Mouse (Mus musculus) heart, embryonic 12.5 days (tissue): ENCODE measurements at regions not wholly inside any gene's neighbourhood (a gene's known extent, or its start where the extent isn't known, plus 50 kb on each side); places are given as distances from the start of the nearest gene placed in this dataset.

Experiments used
- ATAC-seq: fragments of 200-750 bp; cut with Nextera tagmentation; 2 replicates; pipeline ENCODE4 v1.8.0; 2017; ENCODE audit warnings: moderate TSS enrichment, moderate library complexity; ENCODE audit not compliant: insufficient number of reproducible peaks, low FRiP score
- H3K27ac ChIP-seq: fragments of 300-500 bp; sonication (generic); 2 replicates; pipeline ENCODE4 v1.5.1; 2016; ENCODE audit warnings: mild to moderate bottlenecking, moderate library complexity; ENCODE audit not compliant: poor library complexity, severe bottlenecking
- H3K27me3 ChIP-seq: fragments of 300-500 bp; sonication (generic); replicated peaks from 2 replicates; pipeline ENCODE4 v1.6.1; 2016; ENCODE audit warnings: mild to moderate bottlenecking, moderate library complexity
- H3K36me3 ChIP-seq: fragments of 300-500 bp; sonication (generic); 2 replicates; pipeline ENCODE4 v1.6.1; 2016; ENCODE audit warnings: mild to moderate bottlenecking, moderate library complexity
- H3K4me1 ChIP-seq: fragments of 300-500 bp; sonication (generic); replicated peaks from 2 replicates; pipeline ENCODE4 v1.6.1; 2016; ENCODE audit warnings: mild to moderate bottlenecking
- H3K4me2 ChIP-seq: fragments of 300-500 bp; sonication (generic); 2 replicates; pipeline ENCODE4 v1.6.1; 2016; ENCODE audit warnings: mild to moderate bottlenecking, moderate library complexity
- H3K4me3 ChIP-seq: fragments of 300-500 bp; sonication (generic); 2 replicates; pipeline ENCODE4 v1.5.1; 2016; ENCODE audit warnings: mild to moderate bottlenecking
- H3K9ac ChIP-seq: fragments of 300-500 bp; sonication (generic); 2 replicates; pipeline ENCODE4 v1.6.1; 2016; ENCODE audit warnings: mild to moderate bottlenecking, moderate library complexity
- H3K9me3 ChIP-seq: fragments of 300-500 bp; sonication (generic); replicated peaks from 2 replicates; pipeline ENCODE4 v1.6.1; 2016; ENCODE audit warnings: mild to moderate bottlenecking, moderate library complexity
- WGBS: fragments of 180-500 bp; shearing (Covaris S2); methylation state at CpG from one replicate; pipeline ENCODE4 v1.1.7; 2016; 5-methylcytosine and 5-hydroxymethylcytosine counted together

DNA sequence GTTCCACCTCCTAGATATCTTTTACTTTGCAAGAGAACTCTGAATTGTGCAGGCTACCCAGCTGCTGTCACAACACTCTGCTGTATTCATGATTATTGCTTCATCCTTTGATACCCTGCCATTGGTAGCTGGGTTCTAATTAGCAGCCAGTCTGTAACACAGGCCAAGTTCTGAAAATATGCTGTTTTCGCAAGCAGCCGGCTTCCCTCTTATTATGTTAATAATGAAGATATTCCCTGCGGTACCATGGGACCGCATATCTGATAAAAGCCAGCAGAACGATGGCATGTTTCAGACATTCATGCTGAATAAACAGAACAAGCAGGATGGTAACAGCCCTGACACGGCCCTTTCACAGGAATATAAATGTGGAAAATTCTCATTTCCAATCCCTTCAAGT, 235.6 kb downstream of the Galc start:
- 79% methylated on average over 6 of the region's 6 CpGs for WGBS
- Histone ChIP-seq H3K9me3 (no peaks in the 10 kb centered on the region), H3K27ac (no peak overlapping the region), H3K4me2 (no peak overlapping the region), H3K9ac (no peak overlapping the region), H3K36me3 (no peaks in the 10 kb centered on the region), H3K4me3 (no peak overlapping the region), H3K27me3 (no peaks in the 10 kb centered on the region), H3K4me1 (no peaks in the 10 kb centered on the region)
- no peak for ATAC-seq

GRCm38 (mm10) chr12:98014607-98015278, 244.5 kb downstream of the Galc start:
- Histone ChIP-seq H3K9ac (no peak overlapping the region), H3K4me2 (no peak overlapping the region), H3K4me3 (no peak overlapping the region), H3K36me3 (no peaks in the 10 kb centered on the region), H3K9me3 (no peaks in the 10 kb centered on the region), H3K4me1 (no peaks in the 10 kb centered on the region), H3K27ac (no peak overlapping the region), H3K27me3 (no peaks in the 10 kb centered on the region)
- no peak for ATAC-seq
- WGBS: 59% methylated on average over 8 of the region's 8 CpGs

GRCm38 (mm10) chr12:98009175-98009574, 250.1 kb downstream of the Galc start:
- WGBS: 81% methylated on average over 2 of the region's 2 CpGs
- no peaks in the 10 kb centered on the region for H3K4me1 ChIP-seq
- H3K4me2 ChIP-seq: no peak overlapping the region
- no peak overlapping the region for H3K9ac ChIP-seq
- H3K9me3 ChIP-seq: no peaks in the 10 kb centered on the region
- no peak for ATAC-seq
- no peak overlapping the region for H3K27ac ChIP-seq
- H3K36me3 ChIP-seq: no peaks in the 10 kb centered on the region
- no peak overlapping the region for H3K4me3 ChIP-seq
- no peaks in the 10 kb centered on the region for H3K27me3 ChIP-seq

- Histone ChIP-seq H3K27me3 (no peaks in the 10 kb centered on the region), H3K36me3 (no peaks in the 10 kb centered on the region), H3K4me1 (no peaks in the 10 kb centered on the region), H3K27ac (no peak overlapping the region), H3K9me3 (no peaks in the 10 kb centered on the region), H3K4me2 (no peak overlapping the region), H3K4me3 (no peak overlapping the region), H3K9ac (no peak overlapping the region)
- ATAC-seq: no peak
- 56% methylated on average over 5 of the region's 5 CpGs for WGBS
Observed at GRCm38 (mm10) chr12:98005671-98006469, 253.4 kb downstream of the Galc start.

- no peak for ATAC-seq
- Histone ChIP-seq H3K4me2 (no peak overlapping the region), H3K36me3 (no peaks in the 10 kb centered on the region), H3K9me3 (no peaks in the 10 kb centered on the region), H3K27me3 (no peaks in the 10 kb centered on the region), H3K4me3 (no peak overlapping the region), H3K4me1 (no peaks in the 10 kb centered on the region; the same call in 1 of the 2 replicates), H3K9ac (no peak overlapping the region), H3K27ac (no peak overlapping the region)
- 85% methylated on average over 5 of the region's 5 CpGs for WGBS
Observed at GRCm38 (mm10) chr12:98002217-98002616, 257.0 kb downstream of the Galc start.

DNA sequence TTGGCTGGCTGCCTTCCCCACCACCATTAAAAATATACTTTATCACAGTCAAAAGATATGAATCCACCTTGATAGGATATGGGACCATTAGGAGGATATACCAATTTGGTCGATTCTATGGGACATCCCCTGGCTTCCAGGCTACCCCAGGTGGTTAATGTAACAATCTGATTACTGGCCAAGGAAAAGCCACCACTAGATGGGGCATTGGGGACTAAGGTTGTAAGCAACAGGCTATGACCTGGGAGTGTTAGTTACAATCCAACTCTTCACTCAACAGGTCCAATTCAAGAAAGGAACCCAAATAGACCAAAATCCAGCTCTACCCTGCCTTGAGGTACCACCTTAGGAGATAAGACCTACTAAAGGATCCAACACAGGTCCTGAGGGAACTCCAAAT, 264.4 kb downstream of the Galc start:
- 48% methylated on average over 1 of the region's 1 CpGs for WGBS
- H3K27ac ChIP-seq: no peak overlapping the region
- H3K9ac ChIP-seq: no peak overlapping the region
- no peak for ATAC-seq
- H3K4me1 ChIP-seq: no peaks in the 10 kb centered on the region; the same call in 1 of the 2 replicates
- H3K9me3 ChIP-seq: no peaks in the 10 kb centered on the region
- no peaks in the 10 kb centered on the region for H3K27me3 ChIP-seq
- H3K4me3 ChIP-seq: no peak overlapping the region
- H3K4me2 ChIP-seq: no peak overlapping the region
- no peaks in the 10 kb centered on the region for H3K36me3 ChIP-seq

GRCm38 (mm10) chr12:97993937-97994336, 265.3 kb downstream of the Galc start:
- WGBS: 89% methylated on average over 3 of the region's 3 CpGs
- Histone ChIP-seq H3K36me3 (no peaks in the 10 kb centered on the region), H3K9ac (no peak overlapping the region), H3K4me2 (no peak overlapping the region), H3K4me1 (no peaks in the 10 kb centered on the region; the same call in 1 of the 2 replicates), H3K27ac (no peak overlapping the region), H3K27me3 (no peaks in the 10 kb centered on the region), H3K9me3 (no peaks in the 10 kb centered on the region), H3K4me3 (no peak overlapping the region)
- no peak for ATAC-seq

- Histone ChIP-seq H3K9ac (no peak overlapping the region), H3K27ac (no peak overlapping the region), H3K9me3 (no peaks in the 10 kb centered on the region), H3K4me2 (no peak overlapping the region), H3K36me3 (no peaks in the 10 kb centered on the region), H3K4me1 (0 out of 2 replicates have a peak, but pooled peaks cover 3% of the 10 kb centered on the region), H3K27me3 (no peaks in the 10 kb centered on the region), H3K4me3 (no peak overlapping the region)
- 77% methylated on average over 1 of the region's 1 CpGs for WGBS
- no peak for ATAC-seq
Observed at GRCm38 (mm10) chr12:97983390-97983789, 275.9 kb downstream of the Galc start.

DNA sequence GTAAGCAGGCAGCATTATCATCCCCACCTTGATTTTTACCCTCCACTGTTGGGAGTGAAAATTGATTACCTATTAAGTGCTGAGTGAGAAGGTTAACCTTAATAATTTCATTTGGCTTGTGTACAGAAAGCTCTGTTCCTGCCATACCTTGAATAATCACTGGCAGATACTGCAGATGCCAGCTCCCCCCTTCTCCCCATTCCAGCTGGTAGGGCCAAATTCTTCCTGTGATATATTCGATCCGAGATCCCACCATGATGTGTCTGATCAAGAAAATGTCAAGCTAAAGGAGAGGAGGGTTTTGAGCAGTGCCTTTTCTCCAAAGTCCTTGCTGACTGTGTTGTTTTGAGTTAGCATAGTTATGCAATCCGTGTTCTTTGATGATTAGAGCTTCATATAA, 280.6 kb downstream of the Galc start:
- Histone ChIP-seq H3K9ac (no peak overlapping the region), H3K9me3 (no peaks in the 10 kb centered on the region), H3K4me3 (no peak overlapping the region), H3K4me2 (no peak overlapping the region), H3K36me3 (no peaks in the 10 kb centered on the region), H3K4me1 (no peaks in the 10 kb centered on the region), H3K27me3 (no peaks in the 10 kb centered on the region), H3K27ac (no peak overlapping the region)
- ATAC-seq: no peak
- 65% methylated on average over 3 of the region's 3 CpGs for WGBS

- H3K4me1 ChIP-seq: no peaks in the 10 kb centered on the region
- no peak for ATAC-seq
- H3K27ac ChIP-seq: no peak overlapping the region
- no peak overlapping the region for H3K4me3 ChIP-seq
- H3K9ac ChIP-seq: no peak overlapping the region
- no peaks in the 10 kb centered on the region for H3K36me3 ChIP-seq
- WGBS: 84% methylated on average over 8 of the region's 8 CpGs
- no peaks in the 10 kb centered on the region for H3K27me3 ChIP-seq
- no peaks in the 10 kb centered on the region for H3K9me3 ChIP-seq
- H3K4me2 ChIP-seq: no peak overlapping the region
Observed at GRCm38 (mm10) chr12:97978178-97978651, 281.0 kb downstream of the Galc start.

GRCm38 (mm10) chr12:97977633-97978032, 281.6 kb downstream of the Galc start:
- H3K27me3 ChIP-seq: no peaks in the 10 kb centered on the region
- no peak overlapping the region for H3K9ac ChIP-seq
- no peaks in the 10 kb centered on the region for H3K9me3 ChIP-seq
- H3K4me3 ChIP-seq: no peak overlapping the region
- H3K4me1 ChIP-seq: no peaks in the 10 kb centered on the region
- no peak for ATAC-seq
- WGBS: 64% methylated on average over 3 of the region's 3 CpGs
- H3K4me2 ChIP-seq: no peak overlapping the region
- no peak overlapping the region for H3K27ac ChIP-seq
- no peaks in the 10 kb centered on the region for H3K36me3 ChIP-seq
